Mouse (Mus musculus): ENCODE results near the gene 1700010I14Rik. TPM values are rescaled to one million over a fixed set of nuclear protein-coding genes. Genes with fewer than 3 reads are reported as not detected.
A peak's percentile ranks its signal among the peaks of the same experiment; 100 is the strongest.

1700010I14Rik gene
- polyA plus RNA-seq, 1 experiment: 0.46 TPM

DNA sequence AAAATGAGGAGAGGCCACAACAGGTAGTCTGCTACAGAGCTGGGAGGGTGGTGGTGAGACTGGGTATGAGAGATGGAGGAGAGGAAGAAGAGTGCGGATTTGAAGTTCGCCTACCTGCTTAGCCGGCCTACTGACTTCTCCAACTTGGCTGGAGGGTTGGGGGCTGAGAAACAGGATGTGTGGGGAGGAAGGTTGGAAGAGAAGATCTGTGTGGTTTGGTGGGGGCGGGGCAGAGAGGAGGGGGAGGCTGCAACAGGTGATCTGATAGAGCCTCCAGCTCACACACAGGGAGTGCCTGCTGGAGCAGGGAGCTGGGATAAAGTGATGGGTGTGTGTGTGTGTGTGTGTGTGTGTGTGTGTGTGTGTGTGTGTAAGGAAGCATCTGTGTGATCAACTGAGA lies 16.4 kb downstream of the 1700010I14Rik start:
- 89% methylated on average over 4 of the region's 4 CpGs for WGBS
- DNase-seq (ENCODE audit: low read depth, low spot score): no peak

DNA sequence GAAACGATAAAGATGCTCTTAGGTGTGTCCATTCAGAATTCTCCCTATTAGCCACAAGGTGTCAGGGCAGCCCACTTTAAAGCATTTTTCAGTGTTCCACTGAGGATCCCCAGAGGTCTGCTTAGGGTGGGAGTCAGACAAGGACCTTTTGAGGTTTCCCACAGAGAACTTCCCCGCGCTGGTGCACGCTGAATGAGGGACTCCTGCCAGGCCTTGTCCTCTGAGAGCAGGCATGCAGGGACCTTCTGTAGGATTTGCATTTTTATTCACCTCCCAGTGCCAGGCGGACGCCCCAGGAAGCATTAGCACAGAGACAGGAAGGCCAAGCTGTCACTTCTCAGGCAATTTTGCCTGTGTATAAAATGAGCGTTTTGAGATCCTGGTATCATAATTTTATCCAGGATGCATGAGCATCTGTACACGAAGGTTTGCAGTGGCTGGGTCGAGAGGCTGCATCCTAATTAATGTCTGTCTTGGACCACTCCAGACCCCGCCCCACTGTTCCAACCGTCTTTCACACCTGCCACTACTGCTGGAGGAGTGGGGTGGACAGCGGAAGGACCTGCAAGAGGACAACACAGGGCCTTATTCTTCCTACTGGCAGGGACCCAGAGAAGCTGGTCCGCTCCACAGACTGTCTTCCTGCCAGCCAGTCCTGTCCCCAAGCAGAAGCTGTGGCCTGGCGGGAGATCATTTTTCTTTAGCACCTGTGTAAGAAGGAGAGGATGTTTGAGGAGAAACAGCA lies 35.2 kb downstream of the 1700010I14Rik start:
- 26% methylated on average over 14 of the region's 14 CpGs for WGBS

DNA sequence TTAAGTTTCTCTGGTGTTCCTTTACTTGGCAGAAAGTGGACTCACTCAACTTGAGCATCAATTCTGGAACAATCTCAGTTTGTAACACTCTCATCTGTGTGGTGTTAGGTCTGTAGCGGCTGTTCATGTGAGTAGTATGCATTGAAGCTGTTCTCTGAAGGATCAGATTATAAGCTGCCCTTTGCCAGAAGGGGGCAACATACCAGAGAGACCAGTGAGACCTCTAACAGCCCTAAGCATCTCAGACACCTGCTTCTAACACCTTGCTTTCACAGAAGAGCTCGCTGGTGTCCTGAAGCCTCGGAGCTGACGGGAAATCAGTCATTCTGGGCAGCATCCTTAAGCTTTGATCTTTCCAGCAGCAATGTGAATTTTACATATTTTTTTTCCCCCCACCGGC lies 42.0 kb downstream of the 1700010I14Rik start:
- 63% methylated on average over 5 of the region's 5 CpGs for WGBS
- no peak for DNase-seq (ENCODE audit: low read depth, low spot score)

More for the DNA sequence above, 35.2 kb downstream of the 1700010I14Rik start:
- no peak for DNase-seq (ENCODE audit: low read depth, low spot score)

DNA sequence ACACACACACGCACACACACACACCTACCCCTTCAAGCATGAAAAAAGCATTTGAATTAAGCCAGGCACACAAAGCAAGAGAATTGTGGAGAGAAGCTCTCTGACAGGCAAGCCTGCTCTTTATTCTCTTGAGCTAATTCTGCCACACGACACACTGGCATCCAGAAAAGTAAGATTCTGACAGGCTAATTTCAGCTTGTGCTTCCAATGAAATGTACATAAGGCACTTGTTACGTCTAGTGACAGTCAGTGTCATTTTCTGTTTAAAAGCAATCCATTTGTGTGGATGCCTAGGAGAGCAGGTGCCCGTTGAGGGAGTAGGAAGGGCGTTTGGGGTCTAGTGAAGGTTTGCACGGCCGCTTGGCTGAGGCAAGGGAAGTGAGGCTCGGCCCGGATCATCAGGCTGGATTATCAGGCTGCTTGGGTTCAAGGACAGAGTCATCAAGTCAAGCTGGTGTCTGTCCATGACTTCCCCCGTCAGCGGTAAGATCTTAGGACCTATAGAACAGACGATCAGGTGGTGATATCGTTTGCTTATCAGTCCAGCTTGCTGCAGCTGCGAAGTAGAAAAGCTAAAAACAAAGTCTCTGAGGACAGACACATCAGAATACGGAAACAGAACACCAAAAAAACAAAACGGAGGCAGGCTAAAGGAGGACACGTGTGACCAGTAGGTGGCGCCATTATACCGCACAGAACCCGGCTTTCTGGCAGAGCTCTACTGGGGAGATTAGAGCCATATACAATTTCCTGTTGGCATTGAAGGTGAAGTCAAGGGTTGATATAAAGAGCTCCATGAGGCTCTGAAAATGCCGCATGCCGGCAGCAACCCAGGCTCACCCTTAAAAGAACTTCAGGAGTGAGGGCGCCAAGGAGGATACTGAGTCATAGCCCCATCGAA lies 43.4 kb downstream of the 1700010I14Rik start:
- DNase-seq (ENCODE audit: low read depth, low spot score): peak; percentile 45
- 11% methylated on average over 24 of the region's 24 CpGs for WGBS

DNA sequence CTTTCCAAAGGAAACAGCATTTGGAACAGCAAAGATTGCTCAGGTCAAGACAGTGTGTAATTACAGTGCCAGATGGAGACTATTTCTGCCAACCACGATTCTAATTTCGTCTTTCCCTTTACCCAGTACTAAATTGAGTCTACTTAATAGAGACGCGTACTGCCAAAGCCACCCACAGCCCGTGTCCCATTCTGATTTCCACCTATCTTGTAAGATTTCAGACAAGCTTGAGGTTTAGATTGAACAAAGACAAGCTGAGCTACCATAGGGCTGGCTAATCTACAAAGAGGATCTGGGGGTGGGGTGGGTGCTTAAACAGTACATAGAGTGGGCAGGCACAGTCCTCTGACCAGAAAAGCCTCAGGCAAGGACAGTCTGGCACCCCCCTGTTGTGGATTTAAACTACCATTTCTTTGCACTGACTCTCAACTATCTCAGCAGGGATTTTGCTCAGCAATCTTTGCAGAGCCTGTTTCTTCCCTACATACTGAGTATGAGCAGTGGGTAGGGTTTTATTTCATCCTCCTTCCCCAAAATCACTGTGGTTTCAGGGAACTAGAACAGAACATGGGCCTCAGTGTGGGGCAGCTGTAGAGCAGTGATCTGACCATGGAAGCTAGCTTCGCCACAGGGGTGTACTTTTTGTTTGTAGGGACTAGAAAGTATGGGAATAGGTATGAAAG lies 44.4 kb downstream of the 1700010I14Rik start:
- 72% methylated on average over 6 of the region's 6 CpGs for WGBS
- no peak for DNase-seq (ENCODE audit: low read depth, low spot score)

DNA sequence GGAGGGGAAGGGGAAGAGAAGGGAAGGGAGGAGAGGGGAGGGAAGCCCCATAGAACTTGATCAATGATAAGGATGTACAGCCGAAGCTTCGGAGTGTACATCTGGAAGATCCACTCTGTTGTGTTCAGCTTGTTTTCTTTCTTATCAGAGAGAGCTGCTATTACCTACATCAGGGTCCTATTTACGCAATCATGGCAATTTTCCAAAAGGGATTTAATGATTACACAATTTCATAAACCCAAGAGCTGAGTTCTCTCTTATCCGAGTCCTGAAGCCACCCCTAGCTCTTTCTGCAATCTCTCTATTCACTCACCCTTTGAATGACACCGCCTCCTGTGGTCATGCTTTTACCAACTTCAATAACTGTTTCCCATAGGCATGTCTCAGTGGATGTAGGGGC lies 45.4 kb downstream of the 1700010I14Rik start:
- DNase-seq (ENCODE audit: low read depth, low spot score): no peak

DNA sequence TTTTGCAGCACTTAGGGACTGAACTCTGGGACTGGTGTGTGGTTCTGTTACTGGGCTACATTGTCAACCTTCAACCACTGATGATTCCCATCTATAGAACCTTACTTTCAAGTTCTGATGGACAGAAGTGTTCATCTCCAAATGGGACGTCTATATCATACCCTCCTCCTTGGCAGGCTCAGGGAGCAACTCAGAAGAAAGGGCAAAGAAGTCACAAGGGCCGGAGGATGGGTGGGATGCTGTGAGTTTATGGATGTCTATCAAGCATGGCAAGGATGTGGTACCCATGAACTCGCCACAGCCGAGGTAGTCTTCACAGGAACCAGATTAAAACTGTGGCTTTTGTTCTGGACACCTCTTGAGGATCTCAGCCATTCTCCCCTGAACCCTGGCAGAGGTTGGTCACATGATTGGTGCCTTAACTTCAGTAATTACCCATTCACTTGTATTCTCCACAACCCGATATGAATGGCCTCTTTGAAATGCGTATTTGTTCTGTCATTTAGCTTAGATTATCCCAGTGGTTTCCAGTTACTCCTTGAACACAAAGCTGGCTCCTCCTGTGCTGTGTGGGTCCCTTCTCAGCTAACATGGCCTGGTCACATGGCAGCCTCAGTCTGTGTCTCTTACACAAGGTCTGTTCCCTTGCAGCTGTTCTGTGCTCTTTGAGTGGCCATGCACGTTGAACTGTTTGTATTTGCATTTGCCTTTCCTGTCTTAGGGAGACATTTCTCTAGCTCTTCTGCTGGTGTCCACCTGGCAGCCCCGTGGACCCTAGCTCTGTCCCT lies 47.6 kb downstream of the 1700010I14Rik start:
- 60% methylated on average over 8 of the region's 8 CpGs for WGBS
- DNase-seq (ENCODE audit: low read depth, low spot score): no peak

More for the DNA sequence above, 45.4 kb downstream of the 1700010I14Rik start:
- WGBS: 60% methylated on average over 5 of the region's 5 CpGs

- no peak for DNase-seq (ENCODE audit: low read depth, low spot score)
- WGBS: 44% methylated on average over 2 of the region's 2 CpGs
Measured at GRCm38 (mm10) chr17:9042723-9043122, 54.6 kb downstream of the 1700010I14Rik start.

DNA sequence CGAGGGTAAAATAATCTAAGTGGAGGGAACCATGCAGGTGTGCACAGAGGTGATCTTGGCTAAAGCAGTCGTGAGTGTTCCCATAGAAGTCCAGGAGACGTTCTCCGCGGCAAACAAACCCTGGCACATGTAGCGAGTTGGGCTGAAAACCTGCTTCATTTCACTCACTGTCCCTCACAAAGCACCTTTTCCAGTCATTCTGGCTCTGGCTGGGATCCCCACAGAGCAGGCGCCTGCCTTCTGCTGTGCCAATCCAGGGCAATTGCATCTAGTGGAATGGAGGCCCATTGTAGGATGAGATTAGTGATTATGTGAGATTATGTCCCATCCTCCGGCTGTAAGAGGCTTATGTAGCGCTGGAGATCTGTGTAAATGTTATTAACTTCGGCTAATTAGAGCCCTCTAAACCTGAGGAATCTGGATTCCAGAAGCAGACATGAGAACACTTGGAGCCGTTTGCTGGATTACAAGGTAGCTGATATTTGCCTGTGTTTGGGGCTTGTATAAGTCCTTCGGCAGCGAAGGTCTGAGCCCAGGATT lies 64.4 kb downstream of the 1700010I14Rik start:
- DNase-seq (ENCODE audit: low read depth, low spot score): no peak
- 72% methylated on average over 13 of the region's 13 CpGs for WGBS

GRCm38 (mm10) chr17:9059360-9059932 lies 71.3 kb downstream of the 1700010I14Rik start:
- DNase-seq (ENCODE audit: low read depth, low spot score): no peak
- WGBS: 59% methylated on average over 8 of the region's 8 CpGs
